Mouse (Mus musculus) lung, adult 2 months (tissue): Measurements from ENCODE around the gene Celsr1.

Experiments
- CTCF ChIP-seq: fragments of 200-500 bp; IDR thresholded peaks from 2 replicates; pipeline ENCODE4 v1.5.1; 2011; ENCODE audit warnings: mild to moderate bottlenecking, low read length, control low read depth; ENCODE audit not compliant: insufficient read depth
- POLR2A ChIP-seq: fragments of 200-500 bp; IDR thresholded peaks from 2 replicates; pipeline ENCODE4 v1.6.1; 2011; ENCODE audit warnings: low read depth, mild to moderate bottlenecking, control low read depth, low read length, borderline replicate concordance; ENCODE audit errors: extremely low read depth

- no peak for TF ChIP-seq CTCF
- no peak for TF ChIP-seq POLR2A
Observed at GRCm38 (mm10) chr15:86067581-86067910, 34.0 kb upstream of the Celsr1 start.
